Mouse (Mus musculus) cerebellum, adult 2 months (tissue): ENCODE measurements around the gene Eif2ak3. TPM values are rescaled to one million over a fixed set of nuclear protein-coding genes. Genes with fewer than 3 reads are reported as not detected.

ENCODE experiments used
- DNase-seq, 2 experiments: peaks; one replicate each; pipeline ENCODE4 v3.0.0; 2021
- H3K27ac ChIP-seq: fragments of 200-500 bp; 2 replicates; pipeline ENCODE4 v1.5.1; 2012; ENCODE audit warnings: low read length, control low read depth, inconsistent platforms; ENCODE audit not compliant: insufficient read depth
- H3K27me3 ChIP-seq: fragments of 200-500 bp; 2 replicates; pipeline ENCODE4 v1.6.1; 2012; ENCODE audit warnings: inconsistent platforms, mild to moderate bottlenecking, low read length, moderate library complexity; ENCODE audit not compliant: control insufficient read depth, insufficient read depth
- H3K4me1 ChIP-seq: fragments of 200-500 bp; 2 replicates; pipeline ENCODE4 v1.6.1; 2011; ENCODE audit warnings: low read length; ENCODE audit not compliant: control insufficient read depth, insufficient read depth
- H3K4me3 ChIP-seq: fragments of 200-500 bp; replicated peaks from 2 replicates; pipeline ENCODE3; 2011; ENCODE audit warnings: mild to moderate bottlenecking, low read depth, low read length, control low read depth; ENCODE audit not compliant: insufficient read depth
- CTCF ChIP-seq: fragments of 200-500 bp; IDR thresholded peaks from 2 replicates; pipeline ENCODE4 v1.5.1; 2011; ENCODE audit warnings: low read depth, mild to moderate bottlenecking, control low read depth, low read length, moderate library complexity, borderline replicate concordance; ENCODE audit not compliant: insufficient read depth
- POLR2A ChIP-seq: fragments of 200-500 bp; IDR thresholded peaks from 2 replicates; pipeline ENCODE4 v1.6.1; 2011; ENCODE audit warnings: low read length, control low read depth, borderline replicate concordance; ENCODE audit not compliant: insufficient read depth
- WGBS: fragments of 180-500 bp; shearing (Covaris S2); methylation state at CpG from one replicate; pipeline ENCODE4 v1.1.7; 2018; 5-methylcytosine and 5-hydroxymethylcytosine counted together
- polyA plus RNA-seq: library from polyadenylated mRNA; depleted of rRNA; stranded (reverse); fragments of >200 nt; gene quantifications from 2 replicates; pipeline ENCODE4 v1.2.3, GENCODE M21; 2012

Eif2ak3 gene
- polyA plus RNA-seq, 1 experiment: 24.0 TPM

GRCm38 (mm10) chr6:70810524-70810923 lies 33.8 kb upstream of the Eif2ak3 start:
- no peaks in the 10 kb centered on the region for H3K27me3 ChIP-seq
- DNase-seq: no peak
- H3K4me3 ChIP-seq: no peak overlapping the region
- TF ChIP-seq CTCF (no peak), POLR2A (no peak)
- no peak overlapping the region for H3K27ac ChIP-seq
- 89% methylated on average over 1 of the region's 1 CpGs for WGBS
- H3K4me1 ChIP-seq: no peaks in the 10 kb centered on the region

- H3K4me3 ChIP-seq: no peak overlapping the region
- H3K4me1 ChIP-seq: no peaks in the 10 kb centered on the region
- H3K27ac ChIP-seq: no peak overlapping the region
- 21% methylated on average over 6 of the region's 6 CpGs for WGBS
- TF ChIP-seq POLR2A: no peak
- TF ChIP-seq CTCF: peak; percentile 91
- H3K27me3 ChIP-seq: no peaks in the 10 kb centered on the region
- peak; percentile 69 to 82 for DNase-seq
Observed at GRCm38 (mm10) chr6:70811557-70812525, 32.5 kb upstream of the Eif2ak3 start.

GRCm38 (mm10) chr6:70812526-70812895 lies 31.8 kb upstream of the Eif2ak3 start:
- no peaks in the 10 kb centered on the region for H3K4me1 ChIP-seq

DNA sequence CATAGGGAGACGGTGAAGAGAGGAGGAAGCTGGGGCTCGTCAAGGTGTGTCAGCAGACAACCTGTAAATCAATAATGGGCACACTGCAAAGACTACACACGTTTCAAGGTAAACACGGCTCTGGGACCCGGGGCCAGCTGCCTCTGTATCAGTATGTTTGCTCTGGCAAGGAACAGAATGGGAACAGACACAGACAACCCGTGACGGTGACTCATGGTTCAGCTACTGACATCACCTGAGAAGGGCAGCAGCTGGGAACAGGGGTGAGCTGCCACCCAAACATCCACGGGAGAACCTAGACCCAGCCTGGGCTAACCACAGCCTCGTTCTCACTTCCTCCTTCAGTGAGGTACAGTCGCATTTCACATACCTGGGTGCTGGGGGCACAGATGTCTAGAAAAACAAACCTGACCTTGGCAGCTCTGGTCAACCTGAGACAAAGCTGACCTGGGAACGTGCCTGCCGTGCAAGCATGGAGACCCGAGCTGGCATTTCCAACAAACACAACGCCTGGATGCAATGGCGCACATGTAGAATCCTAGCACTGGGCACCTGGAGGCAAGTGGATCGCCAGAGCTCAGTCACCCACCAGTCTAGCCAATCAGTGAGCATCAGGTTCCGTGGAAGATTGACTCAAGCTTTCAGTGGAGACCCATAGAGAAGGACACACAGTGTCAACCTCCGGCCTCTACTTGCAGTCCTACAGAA lies 30.2 kb upstream of the Eif2ak3 start:
- 87% methylated on average over 18 of the region's 18 CpGs for WGBS
- no peak for DNase-seq
- Histone ChIP-seq H3K4me3 (no peak overlapping the region), H3K27ac (no peak overlapping the region), H3K4me1 (no peaks in the 10 kb centered on the region), H3K27me3 (no peaks in the 10 kb centered on the region)
- no peak for TF ChIP-seq POLR2A

More at GRCm38 (mm10) chr6:70812526-70812895, 31.8 kb upstream of the Eif2ak3 start:
- Histone ChIP-seq H3K4me3 (no peak overlapping the region), H3K27ac (no peak overlapping the region), H3K27me3 (no peaks in the 10 kb centered on the region)
- 41% methylated on average over 4 of the region's 4 CpGs for WGBS
- no peak for TF ChIP-seq CTCF
- TF ChIP-seq POLR2A: no peak
- no peak for DNase-seq

DNA sequence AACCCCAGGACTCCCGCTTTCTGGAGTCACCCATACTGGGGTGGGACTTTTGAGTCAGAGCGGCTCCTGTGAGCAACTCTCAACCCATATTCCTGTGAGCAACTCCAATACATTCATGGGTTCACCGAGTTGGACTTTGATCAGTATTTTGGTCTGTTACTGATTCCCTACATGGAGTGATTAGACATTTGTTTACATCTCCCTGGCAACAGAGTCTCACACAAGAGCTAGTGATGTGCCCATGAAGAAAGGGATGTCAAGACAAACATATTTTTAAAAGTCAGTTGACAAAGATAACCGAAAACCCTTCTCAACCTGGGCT lies 29.7 kb upstream of the Eif2ak3 start:
- Histone ChIP-seq H3K4me3 (no peak overlapping the region), H3K4me1 (no peaks in the 10 kb centered on the region), H3K27ac (no peak overlapping the region), H3K27me3 (no peaks in the 10 kb centered on the region)
- no peak for TF ChIP-seq POLR2A
- no peak for TF ChIP-seq CTCF
- WGBS: 85% methylated on average over 4 of the region's 4 CpGs
- no peak for DNase-seq

DNA sequence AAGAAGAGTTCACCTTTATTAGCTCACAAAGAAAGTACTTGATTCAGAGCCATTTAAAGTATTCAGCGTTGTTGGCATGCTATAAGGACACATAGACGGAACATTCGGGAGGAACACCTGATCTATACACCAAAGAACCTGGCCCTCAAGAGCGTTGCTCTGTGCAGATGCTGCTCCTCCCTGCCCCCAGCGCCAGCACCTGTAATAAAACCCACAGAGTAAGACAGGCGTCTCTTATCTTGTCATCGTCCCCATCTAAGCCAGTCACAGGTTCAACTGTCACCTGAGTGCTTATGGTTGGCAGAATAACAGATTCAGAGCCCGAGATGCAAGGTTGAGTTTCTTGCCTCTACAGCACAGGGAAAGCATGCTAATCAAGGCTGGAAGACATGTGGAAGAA lies 28.8 kb upstream of the Eif2ak3 start:
- no peak for DNase-seq
- Histone ChIP-seq H3K27me3 (no peaks in the 10 kb centered on the region), H3K27ac (no peak overlapping the region), H3K4me3 (no peak overlapping the region), H3K4me1 (no peaks in the 10 kb centered on the region)
- 85% methylated on average over 8 of the region's 8 CpGs for WGBS
- TF ChIP-seq POLR2A (no peak), CTCF (no peak)

- Histone ChIP-seq H3K4me3 (no peak overlapping the region), H3K4me1 (no peaks in the 10 kb centered on the region; the same call in 1 of the 2 replicates), H3K27me3 (no peaks in the 10 kb centered on the region), H3K27ac (no peak overlapping the region)
- no peak for TF ChIP-seq CTCF
- no peak for TF ChIP-seq POLR2A
- no peak for DNase-seq
- WGBS: 61% methylated on average over 2 of the region's 2 CpGs
Observed at GRCm38 (mm10) chr6:70821566-70821965, 22.7 kb upstream of the Eif2ak3 start.
